Mouse (Mus musculus): Measurements from ENCODE around the gene Ak3. TPM values are rescaled to one million over a fixed set of nuclear protein-coding genes. Genes with fewer than 3 reads are reported as not detected.

The Ak3 gene
- polyA plus RNA-seq, 1 experiment from 2014 or later = 94.5 TPM

GRCm38 (mm10) chr19:29050186-29050980, 2.6 kb upstream of the Ak3 start:
- H3K9me3 ChIP-seq (replicated peaks; ENCODE audit: control insufficient read depth, low read length) = no peaks in the 10 kb centered on the region
- no peak overlapping the region for H3K9ac ChIP-seq (replicated peaks; ENCODE audit: low read length)
- no peak for ATAC-seq (replicated peaks; ENCODE audit: insufficient number of reproducible peaks, low FRiP score, low TSS enrichment, low read depth)
- no peak for DNase-seq (ENCODE audit: low spot score)
- H3K4me3 ChIP-seq (ENCODE audit: low read depth, low read length) = no peak overlapping the region
- no peak overlapping the region for H3K4me2 ChIP-seq (ENCODE audit: low read depth, low read length)
- no peaks in the 10 kb centered on the region for H3K4me1 ChIP-seq (ENCODE audit: control insufficient read depth, insufficient read depth, low read length)
- no peak overlapping the region for H3K27ac ChIP-seq (replicated peaks; ENCODE audit: low read depth, low read length)
- 81% methylated on average over 9 of the region's 9 CpGs for WGBS
- no peaks in the 10 kb centered on the region for H3K36me3 ChIP-seq (replicated peaks; ENCODE audit: control insufficient read depth, insufficient read depth, low read depth, low read length)
- no peaks in the 10 kb centered on the region for H3K27me3 ChIP-seq (ENCODE audit: control insufficient read depth, insufficient read depth, low read length)

- Histone ChIP-seq H3K9ac (replicated peaks; ENCODE audit: low read length) (no peak overlapping the region), H3K4me2 (ENCODE audit: low read depth, low read length) (no peak overlapping the region), H3K9me3 (replicated peaks; ENCODE audit: control insufficient read depth, low read length) (no peaks in the 10 kb centered on the region), H3K27ac (replicated peaks; ENCODE audit: low read depth, low read length) (no peak overlapping the region), H3K36me3 (replicated peaks; ENCODE audit: control insufficient read depth, insufficient read depth, low read depth, low read length) (no peaks in the 10 kb centered on the region), H3K4me1 (ENCODE audit: control insufficient read depth, insufficient read depth, low read length) (no peaks in the 10 kb centered on the region), H3K27me3 (ENCODE audit: control insufficient read depth, insufficient read depth, low read length) (no peaks in the 10 kb centered on the region), H3K4me3 (ENCODE audit: low read depth, low read length) (no peak overlapping the region)
- DNase-seq (ENCODE audit: low spot score) (no peak), ATAC-seq (replicated peaks; ENCODE audit: insufficient number of reproducible peaks, low FRiP score, low TSS enrichment, low read depth) (no peak)
- WGBS = 83% methylated on average over 12 of the region's 12 CpGs
Observed at GRCm38 (mm10) chr19:29049401-29050075, 1.8 kb upstream of the Ak3 start.

- Histone ChIP-seq H3K9ac (replicated peaks; ENCODE audit: low read length) (peak overlapping the region; percentile 87), H3K4me2 (ENCODE audit: low read depth, low read length) (peak overlapping the region; percentile 67), H3K27ac (replicated peaks; ENCODE audit: low read depth, low read length) (peak overlapping the region; percentile 81; the same call in 1 of the 2 replicates), H3K27me3 (ENCODE audit: control insufficient read depth, insufficient read depth, low read length) (no peaks in the 10 kb centered on the region), H3K4me3 (ENCODE audit: low read depth, low read length) (peak overlapping the region; percentile 68), H3K9me3 (replicated peaks; ENCODE audit: control insufficient read depth, low read length) (no peaks in the 10 kb centered on the region), H3K4me1 (ENCODE audit: control insufficient read depth, insufficient read depth, low read length) (no peaks in the 10 kb centered on the region), H3K36me3 (replicated peaks; ENCODE audit: control insufficient read depth, insufficient read depth, low read depth, low read length) (no peaks in the 10 kb centered on the region)
- peak; percentile 29 for DNase-seq (ENCODE audit: low spot score)
- no peak for ATAC-seq (replicated peaks; ENCODE audit: insufficient number of reproducible peaks, low FRiP score, low TSS enrichment, low read depth)
- 29% methylated on average over 4 of the region's 4 CpGs for WGBS
Observed at GRCm38 (mm10) chr19:29046961-29047333, 814 bp downstream of the Ak3 start.

- DNase-seq (ENCODE audit: low spot score) (peak; percentile 56), ATAC-seq (replicated peaks; ENCODE audit: insufficient number of reproducible peaks, low FRiP score, low TSS enrichment, low read depth) (no peak)
- no peak overlapping the region; the same call in 1 of the 2 replicates for H3K27ac ChIP-seq (replicated peaks; ENCODE audit: low read depth, low read length)
- WGBS = 33% methylated on average over 15 of the region's 15 CpGs
- no peaks in the 10 kb centered on the region for H3K27me3 ChIP-seq (ENCODE audit: control insufficient read depth, insufficient read depth, low read length)
- H3K4me2 ChIP-seq (ENCODE audit: low read depth, low read length) = peak overlapping the region; percentile 30
- H3K9me3 ChIP-seq (replicated peaks; ENCODE audit: control insufficient read depth, low read length) = no peaks in the 10 kb centered on the region
- peak overlapping the region; percentile 26 for H3K4me3 ChIP-seq (ENCODE audit: low read depth, low read length)
- no peaks in the 10 kb centered on the region for H3K4me1 ChIP-seq (ENCODE audit: control insufficient read depth, insufficient read depth, low read length)
- H3K36me3 ChIP-seq (replicated peaks; ENCODE audit: control insufficient read depth, insufficient read depth, low read depth, low read length) = no peaks in the 10 kb centered on the region
- peak overlapping the region; percentile 32; the same call in 1 of the 2 replicates for H3K9ac ChIP-seq (replicated peaks; ENCODE audit: low read length)
Observed at GRCm38 (mm10) chr19:29045956-29046650, 1.7 kb downstream of the Ak3 start.

GRCm38 (mm10) chr19:29045369-29045768, 2.4 kb downstream of the Ak3 start:
- Histone ChIP-seq H3K9me3 (replicated peaks; ENCODE audit: control insufficient read depth, low read length) (no peaks in the 10 kb centered on the region), H3K4me1 (ENCODE audit: control insufficient read depth, insufficient read depth, low read length) (no peaks in the 10 kb centered on the region), H3K4me3 (ENCODE audit: low read depth, low read length) (no peak overlapping the region), H3K27me3 (ENCODE audit: control insufficient read depth, insufficient read depth, low read length) (no peaks in the 10 kb centered on the region), H3K27ac (replicated peaks; ENCODE audit: low read depth, low read length) (no peak overlapping the region), H3K36me3 (replicated peaks; ENCODE audit: control insufficient read depth, insufficient read depth, low read depth, low read length) (no peaks in the 10 kb centered on the region), H3K9ac (replicated peaks; ENCODE audit: low read length) (no peak overlapping the region), H3K4me2 (ENCODE audit: low read depth, low read length) (no peak overlapping the region)
- no peak for ATAC-seq (replicated peaks; ENCODE audit: insufficient number of reproducible peaks, low FRiP score, low TSS enrichment, low read depth)
- 38% methylated on average over 4 of the region's 4 CpGs for WGBS
- DNase-seq (ENCODE audit: low spot score) = peak; percentile 14

GRCm38 (mm10) chr19:29044353-29044768, 3.4 kb downstream of the Ak3 start:
- Histone ChIP-seq H3K4me1 (ENCODE audit: control insufficient read depth, insufficient read depth, low read length) (no peaks in the 10 kb centered on the region), H3K9me3 (replicated peaks; ENCODE audit: control insufficient read depth, low read length) (no peaks in the 10 kb centered on the region), H3K27ac (replicated peaks; ENCODE audit: low read depth, low read length) (no peak overlapping the region), H3K36me3 (replicated peaks; ENCODE audit: control insufficient read depth, insufficient read depth, low read depth, low read length) (no peaks in the 10 kb centered on the region), H3K4me2 (ENCODE audit: low read depth, low read length) (no peak overlapping the region), H3K9ac (replicated peaks; ENCODE audit: low read length) (no peak overlapping the region), H3K27me3 (ENCODE audit: control insufficient read depth, insufficient read depth, low read length) (no peaks in the 10 kb centered on the region), H3K4me3 (ENCODE audit: low read depth, low read length) (no peak overlapping the region)
- 57% methylated on average over 9 of the region's 9 CpGs for WGBS
- ATAC-seq (replicated peaks; ENCODE audit: insufficient number of reproducible peaks, low FRiP score, low TSS enrichment, low read depth) (no peak), DNase-seq (ENCODE audit: low spot score) (peak; percentile 8)

GRCm38 (mm10) chr19:29042647-29043046, 5.1 kb downstream of the Ak3 start:
- H3K27me3 ChIP-seq (ENCODE audit: control insufficient read depth, insufficient read depth, low read length) = no peaks in the 10 kb centered on the region
- DNase-seq (ENCODE audit: low spot score) = no peak
- WGBS = 90% methylated on average over 9 of the region's 9 CpGs
- H3K27ac ChIP-seq (replicated peaks; ENCODE audit: low read depth, low read length) = no peak overlapping the region
- H3K4me2 ChIP-seq (ENCODE audit: low read depth, low read length) = no peak overlapping the region
- H3K4me1 ChIP-seq (ENCODE audit: control insufficient read depth, insufficient read depth, low read length) = no peaks in the 10 kb centered on the region
- no peaks in the 10 kb centered on the region for H3K9me3 ChIP-seq (replicated peaks; ENCODE audit: control insufficient read depth, low read length)
- no peak overlapping the region for H3K9ac ChIP-seq (replicated peaks; ENCODE audit: low read length)
- no peak for ATAC-seq (replicated peaks; ENCODE audit: insufficient number of reproducible peaks, low FRiP score, low TSS enrichment, low read depth)
- no peak overlapping the region for H3K4me3 ChIP-seq (ENCODE audit: low read depth, low read length)
- H3K36me3 ChIP-seq (replicated peaks; ENCODE audit: control insufficient read depth, insufficient read depth, low read depth, low read length) = no peaks in the 10 kb centered on the region

- Histone ChIP-seq H3K4me1 (ENCODE audit: control insufficient read depth, insufficient read depth, low read length) (no peaks in the 10 kb centered on the region), H3K27ac (replicated peaks; ENCODE audit: low read depth, low read length) (no peak overlapping the region)
- 77% methylated on average over 6 of the region's 6 CpGs for WGBS
Observed at GRCm38 (mm10) chr19:29042143-29042542, 5.6 kb downstream of the Ak3 start.

More at GRCm38 (mm10) chr19:29042143-29042542, 5.6 kb downstream of the Ak3 start:
- no peak overlapping the region for H3K4me2 ChIP-seq (ENCODE audit: low read depth, low read length)
- no peak overlapping the region for H3K9ac ChIP-seq (replicated peaks; ENCODE audit: low read length)
- no peaks in the 10 kb centered on the region for H3K27me3 ChIP-seq (ENCODE audit: control insufficient read depth, insufficient read depth, low read length)
- ATAC-seq (replicated peaks; ENCODE audit: insufficient number of reproducible peaks, low FRiP score, low TSS enrichment, low read depth) (no peak), DNase-seq (ENCODE audit: low spot score) (no peak)
- H3K4me3 ChIP-seq (ENCODE audit: low read depth, low read length) = no peak overlapping the region
- no peaks in the 10 kb centered on the region for H3K9me3 ChIP-seq (replicated peaks; ENCODE audit: control insufficient read depth, low read length)
- no peaks in the 10 kb centered on the region for H3K36me3 ChIP-seq (replicated peaks; ENCODE audit: control insufficient read depth, insufficient read depth, low read depth, low read length)

All from embryonic facial prominence, embryonic 11.5 days (tissue).